Mouse (Mus musculus) hindbrain, embryonic 12.5 days (tissue): ENCODE measurements around the gene Upk3bl. TPM values are rescaled to one million over a fixed set of nuclear protein-coding genes. Genes with fewer than 3 reads are reported as not detected.
"Not testable (repeated sequence)": the region's sequence is repeated elsewhere in the genome, so short reads cannot be mapped to it uniquely, and the experiment has no call there.

Experiments
- ATAC-seq: fragments of 200-750 bp; cut with Nextera tagmentation; 2 replicates; pipeline ENCODE4 v1.8.0; 2017; ENCODE audit warnings: moderate TSS enrichment; ENCODE audit not compliant: low FRiP score
- H3K27ac ChIP-seq: fragments of 300-500 bp; sonication (generic); 2 replicates; pipeline ENCODE4 v1.5.1; 2016; ENCODE audit warnings: mild to moderate bottlenecking
- H3K27me3 ChIP-seq: fragments of 300-500 bp; sonication (generic); 2 replicates; pipeline ENCODE4 v1.6.1; 2016; ENCODE audit warnings: mild to moderate bottlenecking
- H3K36me3 ChIP-seq: fragments of 300-500 bp; sonication (generic); 2 replicates; pipeline ENCODE4 v1.6.1; 2016; ENCODE audit warnings: mild to moderate bottlenecking
- H3K4me1 ChIP-seq: fragments of 300-500 bp; sonication (generic); 2 replicates; pipeline ENCODE4 v1.6.1; 2016
- H3K4me2 ChIP-seq: fragments of 300-500 bp; sonication (generic); replicated peaks from 2 replicates; pipeline ENCODE4 v1.6.1; 2016; ENCODE audit warnings: mild to moderate bottlenecking
- H3K4me3 ChIP-seq: fragments of 300-500 bp; sonication (generic); 2 replicates; pipeline ENCODE4 v1.5.1; 2016; ENCODE audit warnings: mild to moderate bottlenecking
- H3K9ac ChIP-seq: fragments of 300-500 bp; sonication (generic); 2 replicates; pipeline ENCODE4 v1.6.1; 2016; ENCODE audit warnings: mild to moderate bottlenecking, moderate library complexity
- H3K9me3 ChIP-seq: fragments of 300-500 bp; sonication (generic); replicated peaks from 2 replicates; pipeline ENCODE4 v1.6.1; 2016; ENCODE audit warnings: mild to moderate bottlenecking
- WGBS: fragments of 180-500 bp; shearing (Covaris S2); methylation state at CpG from one replicate; pipeline ENCODE4 v1.1.7; 2016; 5-methylcytosine and 5-hydroxymethylcytosine counted together
- polyA plus RNA-seq: library from polyadenylated mRNA; unstranded; fragments of >200 nt; fragmentation: Nextera tagmentation; extraction: Ambion mirVana; gene quantifications from 2 replicates; pipeline ENCODE4 v1.2.1, GENCODE M21; 2016

The Upk3bl gene
- polyA plus RNA-seq, 1 experiment from 2014 or later: 1.5 TPM

DNA sequence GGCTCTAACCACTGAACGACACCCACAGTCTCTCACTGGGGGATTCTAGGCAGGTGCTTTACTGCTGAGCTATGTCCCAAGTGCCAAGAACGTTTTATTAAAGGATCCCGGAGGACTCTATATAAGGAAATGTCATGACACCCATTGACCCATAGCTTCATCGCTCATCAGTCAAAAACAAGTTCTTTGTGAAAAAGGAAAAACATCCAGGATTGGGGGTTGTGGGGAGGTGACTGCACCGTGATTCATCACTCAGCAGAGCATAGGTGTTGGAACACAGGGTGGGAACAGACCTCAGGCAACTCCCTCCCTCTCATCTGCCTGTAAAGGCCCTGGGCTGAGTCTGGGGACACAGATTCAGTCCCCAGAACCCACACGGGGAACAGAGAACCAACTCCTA is 4.4 kb upstream of the Upk3bl start:
- WGBS: 51% methylated on average over 6 of the region's 6 CpGs
- no peak overlapping the region for H3K4me2 ChIP-seq
- no peaks in the 10 kb centered on the region for H3K36me3 ChIP-seq
- H3K4me1 ChIP-seq: peaks cover 12% of the 10 kb centered on the region
- no peak overlapping the region for H3K9ac ChIP-seq
- no peaks in the 10 kb centered on the region for H3K27me3 ChIP-seq
- ATAC-seq: no peak
- no peak overlapping the region for H3K27ac ChIP-seq
- H3K4me3 ChIP-seq: no peak overlapping the region
- no peaks in the 10 kb centered on the region for H3K9me3 ChIP-seq

GRCm38 (mm10) chr5:136051231-136052085 is 2.8 kb upstream of the Upk3bl start:
- peak; percentile 78 for ATAC-seq
- Histone ChIP-seq H3K4me2 (peak overlapping the region; percentile 11; the same call in 1 of the 2 replicates), H3K4me1 (peaks cover 12% of the 10 kb centered on the region), H3K27me3 (no peaks in the 10 kb centered on the region), H3K4me3 (no peak overlapping the region), H3K9me3 (no peaks in the 10 kb centered on the region), H3K9ac (no peak overlapping the region), H3K27ac (peak overlapping the region; percentile 58), H3K36me3 (no peaks in the 10 kb centered on the region)
- 7% methylated on average over 10 of the region's 10 CpGs for WGBS

- Histone ChIP-seq H3K4me3 (no peak overlapping the region), H3K4me2 (no peak overlapping the region), H3K9me3 (no peaks in the 10 kb centered on the region), H3K4me1 (peaks cover 18% of the 10 kb centered on the region), H3K36me3 (no peaks in the 10 kb centered on the region), H3K27me3 (no peaks in the 10 kb centered on the region), H3K9ac (no peak overlapping the region), H3K27ac (no peak overlapping the region)
- no peak for ATAC-seq
- WGBS: 80% methylated on average over 8 of the region's 8 CpGs
These were observed 1.2 kb upstream of the Upk3bl start for GRCm38 (mm10) chr5:136052861-136053655.

DNA sequence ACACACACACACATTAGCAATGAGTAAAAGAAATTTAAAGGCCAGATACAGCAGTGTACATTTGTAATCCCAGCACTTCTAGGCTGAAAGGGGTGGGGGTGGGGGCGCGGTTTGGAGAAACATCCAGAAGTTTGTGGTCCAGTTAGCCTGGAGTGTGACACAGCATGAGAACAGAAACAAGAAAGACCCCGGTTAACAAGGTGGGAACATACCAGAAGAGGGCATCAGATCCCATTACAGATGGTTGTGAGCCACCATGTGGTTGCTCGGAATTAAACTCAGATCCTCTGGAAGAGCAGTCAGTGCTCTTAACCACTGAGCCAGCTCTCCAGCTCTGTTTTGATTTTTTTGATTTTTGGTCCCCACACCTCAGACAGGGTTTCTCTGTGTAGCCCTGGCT is 1.8 kb downstream of the Upk3bl start:
- no peak for ATAC-seq
- H3K4me2 ChIP-seq: no peak overlapping the region
- WGBS: 45% methylated on average over 4 of the region's 4 CpGs
- no peaks in the 10 kb centered on the region for H3K36me3 ChIP-seq
- no peak overlapping the region for H3K4me3 ChIP-seq
- H3K9me3 ChIP-seq: no peaks in the 10 kb centered on the region
- no peaks in the 10 kb centered on the region for H3K27me3 ChIP-seq
- H3K27ac ChIP-seq: no peak overlapping the region
- H3K4me1 ChIP-seq: peaks cover 17% of the 10 kb centered on the region
- H3K9ac ChIP-seq: no peak overlapping the region

- Histone ChIP-seq H3K9ac (no peak overlapping the region), H3K27ac (no peak overlapping the region), H3K4me3 (no peak overlapping the region), H3K9me3 (no peaks in the 10 kb centered on the region), H3K4me1 (peaks cover 9% of the 10 kb centered on the region), H3K36me3 (no peaks in the 10 kb centered on the region), H3K27me3 (no peaks in the 10 kb centered on the region), H3K4me2 (no peak overlapping the region)
- no peak for ATAC-seq
- 34% methylated on average over 8 of the region's 8 CpGs for WGBS
These were observed 2.8 kb downstream of the Upk3bl start for GRCm38 (mm10) chr5:136057085-136057484.

DNA sequence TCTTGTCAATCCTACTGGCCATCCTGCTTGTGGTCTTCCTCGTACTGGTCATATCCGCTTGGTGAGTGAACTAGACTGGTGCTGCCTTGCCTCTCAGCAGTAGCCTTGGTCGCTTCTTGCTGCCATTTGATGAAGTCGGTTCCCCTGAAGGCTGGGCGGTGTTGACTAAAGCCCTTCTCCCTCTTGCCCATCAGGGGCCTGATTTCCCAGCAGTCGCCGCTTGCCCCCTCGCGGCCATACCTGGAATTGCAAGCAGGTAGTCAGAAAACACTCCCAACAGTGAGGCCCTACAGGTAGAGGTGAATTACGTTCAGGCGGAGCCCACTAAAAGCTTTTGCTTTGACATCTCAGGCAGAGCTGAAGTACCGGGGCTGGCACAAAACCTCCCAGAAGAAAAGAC is 7.3 kb downstream of the Upk3bl start:
- Histone ChIP-seq H3K9me3 (no peaks in the 10 kb centered on the region), H3K4me1 (peaks cover 8% of the 10 kb centered on the region; the same call in 1 of the 2 replicates), H3K27me3 (no peaks in the 10 kb centered on the region), H3K36me3 (no peaks in the 10 kb centered on the region), H3K9ac (no peak overlapping the region), H3K4me2 (no peak overlapping the region), H3K4me3 (no peak overlapping the region), H3K27ac (no peak overlapping the region)
- WGBS: 9% methylated on average over 12 of the region's 12 CpGs
- no peak for ATAC-seq

GRCm38 (mm10) chr5:136063920-136064319 is 9.6 kb downstream of the Upk3bl start:
- Histone ChIP-seq H3K4me2 (no peak overlapping the region), H3K9ac (no peak overlapping the region), H3K27ac (no peak overlapping the region), H3K4me1 (0 out of 2 replicates have a peak, but pooled peaks cover 2% of the 10 kb centered on the region), H3K27me3 (no peaks in the 10 kb centered on the region), H3K9me3 (no peaks in the 10 kb centered on the region), H3K4me3 (no peak overlapping the region), H3K36me3 (no peaks in the 10 kb centered on the region)
- no peak for ATAC-seq
- 88% methylated on average over 10 of the region's 10 CpGs for WGBS

DNA sequence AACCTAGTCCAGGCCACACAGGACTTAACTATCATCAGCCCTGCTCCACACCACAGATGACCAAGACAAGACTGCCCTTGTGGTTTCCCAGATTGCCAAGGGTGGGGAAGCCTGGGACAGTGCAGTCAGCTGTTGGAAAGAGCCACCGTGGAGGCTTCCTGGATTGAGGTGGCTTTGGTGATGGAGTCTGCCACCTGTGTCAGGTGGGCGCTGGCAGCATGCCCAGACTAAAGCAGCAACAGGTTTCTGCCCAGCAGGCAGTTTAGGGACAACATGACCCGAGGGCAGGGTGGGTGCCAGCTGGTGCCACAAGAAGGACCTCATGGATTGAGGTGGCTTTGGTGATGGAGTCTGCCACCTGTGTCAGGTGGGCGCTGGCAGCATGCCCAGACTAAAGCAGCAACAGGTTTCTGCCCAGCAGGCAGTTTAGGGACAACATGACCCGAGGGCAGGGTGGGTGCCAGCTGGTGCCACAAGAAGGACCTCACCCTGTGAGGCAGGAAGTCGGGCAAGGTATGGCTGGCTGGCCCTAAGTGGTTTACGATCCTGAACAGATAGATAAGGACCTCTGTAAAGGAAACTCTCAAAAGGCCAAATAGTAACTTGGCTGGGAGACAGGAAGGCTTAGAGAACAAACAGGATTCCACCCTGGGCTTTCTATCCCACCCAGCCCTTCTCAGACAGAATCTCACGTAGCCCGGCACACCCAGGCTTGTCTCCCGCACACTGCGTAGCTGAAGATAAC is 12.3 kb downstream of the Upk3bl start:
- WGBS: 79% methylated on average over 11 of the region's 11 CpGs
- not testable (repeated sequence) for H3K4me2 ChIP-seq, H3K4me1 ChIP-seq, H3K4me3 ChIP-seq, H3K9ac ChIP-seq, H3K9me3 ChIP-seq, H3K36me3 ChIP-seq, ATAC-seq, H3K27ac ChIP-seq, H3K27me3 ChIP-seq

DNA sequence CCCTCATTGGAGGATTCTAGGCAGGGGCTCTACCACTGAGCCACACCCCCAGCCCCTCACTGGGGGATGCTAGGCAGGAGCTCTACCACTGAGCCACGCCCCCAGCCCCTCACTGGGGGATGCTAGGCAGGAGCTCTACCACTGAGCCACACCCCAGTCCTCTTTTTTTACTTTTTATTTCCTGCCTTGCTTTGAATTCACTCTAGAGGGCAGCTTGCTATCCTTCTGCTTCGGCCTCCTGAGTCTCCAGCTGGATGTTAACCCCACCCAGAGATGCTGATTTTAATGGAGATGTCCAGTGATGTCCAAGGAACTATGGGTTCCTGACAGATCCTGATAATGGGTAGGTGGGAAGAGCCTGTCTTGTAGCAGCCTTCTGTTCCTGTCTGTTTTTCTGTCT is 15.1 kb downstream of the Upk3bl start:
- no peak overlapping the region for H3K4me2 ChIP-seq

DNA sequence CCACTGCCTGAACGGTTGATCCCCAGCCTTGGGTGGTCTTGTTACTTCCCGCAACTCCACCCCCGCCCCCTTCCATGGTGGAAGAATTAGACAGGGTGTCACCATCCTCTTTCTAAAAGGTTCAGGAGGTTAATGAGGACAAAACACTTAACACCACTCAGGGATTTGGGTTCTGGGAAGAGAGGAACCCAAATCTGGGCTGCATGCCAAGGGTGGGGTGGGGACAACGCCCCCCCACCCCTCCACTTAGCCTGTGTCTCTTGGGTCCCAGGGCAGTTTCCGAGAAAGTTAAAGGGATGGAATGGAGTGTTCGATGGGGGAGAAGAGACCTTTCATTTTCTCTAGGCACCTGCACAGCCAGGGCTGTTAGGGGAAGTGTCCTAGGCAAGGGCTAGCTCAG is 18.8 kb downstream of the Upk3bl start:
- H3K27ac ChIP-seq: no peak overlapping the region
- WGBS: 60% methylated on average over 6 of the region's 6 CpGs

More for the DNA sequence above, 15.1 kb downstream of the Upk3bl start:
- H3K4me3 ChIP-seq: no peak overlapping the region
- H3K4me1 ChIP-seq: no peaks in the 10 kb centered on the region
- no peaks in the 10 kb centered on the region; the same call in 1 of the 2 replicates for H3K27me3 ChIP-seq
- no peak for ATAC-seq
- H3K36me3 ChIP-seq: no peaks in the 10 kb centered on the region
- WGBS: 91% methylated on average over 2 of the region's 2 CpGs
- no peak overlapping the region for H3K9ac ChIP-seq
- H3K27ac ChIP-seq: no peak overlapping the region
- H3K9me3 ChIP-seq: no peaks in the 10 kb centered on the region

GRCm38 (mm10) chr5:136073526-136073925 is 19.2 kb downstream of the Upk3bl start:
- no peak for ATAC-seq
- no peak overlapping the region for H3K27ac ChIP-seq
- WGBS: 65% methylated on average over 11 of the region's 11 CpGs
- H3K4me1 ChIP-seq: no peaks in the 10 kb centered on the region; the same call in 1 of the 2 replicates
- H3K9ac ChIP-seq: no peak overlapping the region
- H3K9me3 ChIP-seq: no peaks in the 10 kb centered on the region
- no peaks in the 10 kb centered on the region for H3K36me3 ChIP-seq
- H3K27me3 ChIP-seq: no peaks in the 10 kb centered on the region; the same call in 1 of the 2 replicates
- H3K4me3 ChIP-seq: no peak overlapping the region
- H3K4me2 ChIP-seq: no peak overlapping the region

More for the DNA sequence above, 18.8 kb downstream of the Upk3bl start:
- H3K27me3 ChIP-seq: no peaks in the 10 kb centered on the region; the same call in 1 of the 2 replicates
- no peaks in the 10 kb centered on the region; the same call in 1 of the 2 replicates for H3K4me1 ChIP-seq
- H3K4me2 ChIP-seq: no peak overlapping the region
- no peak for ATAC-seq
- no peak overlapping the region for H3K4me3 ChIP-seq
- no peaks in the 10 kb centered on the region for H3K9me3 ChIP-seq
- no peaks in the 10 kb centered on the region for H3K36me3 ChIP-seq
- no peak overlapping the region for H3K9ac ChIP-seq

- ATAC-seq: no peak
- Histone ChIP-seq H3K4me3 (no peak overlapping the region), H3K4me1 (no peaks in the 10 kb centered on the region; the same call in 1 of the 2 replicates), H3K36me3 (no peaks in the 10 kb centered on the region), H3K4me2 (no peak overlapping the region), H3K27me3 (no peaks in the 10 kb centered on the region), H3K9ac (no peak overlapping the region), H3K9me3 (no peaks in the 10 kb centered on the region), H3K27ac (no peak overlapping the region)
- 94% methylated on average over 5 of the region's 5 CpGs for WGBS
These were observed 20.8 kb downstream of the Upk3bl start for GRCm38 (mm10) chr5:136075076-136075475.
